Mouse (Mus musculus): Measurements from ENCODE around the gene Sprr2i.

GRCm38 (mm10) chr3:92364887-92365286 lies 42.9 kb upstream of the Sprr2i start, which contains the start of gene Sprr2f:
- no peak for TF ChIP-seq CTCF (IDR thresholded peaks at IDR 0.05; ENCODE audit: low read depth)
- no peak for TF ChIP-seq EP300 (optimal IDR thresholded peaks at IDR 0.05)
